Mouse (Mus musculus): ENCODE data around the gene St7l.
"Not testable (repeated sequence)": the region's sequence is repeated elsewhere in the genome, so short reads cannot be mapped to it uniquely, and the experiment has no call there.

The St7l gene

DNA sequence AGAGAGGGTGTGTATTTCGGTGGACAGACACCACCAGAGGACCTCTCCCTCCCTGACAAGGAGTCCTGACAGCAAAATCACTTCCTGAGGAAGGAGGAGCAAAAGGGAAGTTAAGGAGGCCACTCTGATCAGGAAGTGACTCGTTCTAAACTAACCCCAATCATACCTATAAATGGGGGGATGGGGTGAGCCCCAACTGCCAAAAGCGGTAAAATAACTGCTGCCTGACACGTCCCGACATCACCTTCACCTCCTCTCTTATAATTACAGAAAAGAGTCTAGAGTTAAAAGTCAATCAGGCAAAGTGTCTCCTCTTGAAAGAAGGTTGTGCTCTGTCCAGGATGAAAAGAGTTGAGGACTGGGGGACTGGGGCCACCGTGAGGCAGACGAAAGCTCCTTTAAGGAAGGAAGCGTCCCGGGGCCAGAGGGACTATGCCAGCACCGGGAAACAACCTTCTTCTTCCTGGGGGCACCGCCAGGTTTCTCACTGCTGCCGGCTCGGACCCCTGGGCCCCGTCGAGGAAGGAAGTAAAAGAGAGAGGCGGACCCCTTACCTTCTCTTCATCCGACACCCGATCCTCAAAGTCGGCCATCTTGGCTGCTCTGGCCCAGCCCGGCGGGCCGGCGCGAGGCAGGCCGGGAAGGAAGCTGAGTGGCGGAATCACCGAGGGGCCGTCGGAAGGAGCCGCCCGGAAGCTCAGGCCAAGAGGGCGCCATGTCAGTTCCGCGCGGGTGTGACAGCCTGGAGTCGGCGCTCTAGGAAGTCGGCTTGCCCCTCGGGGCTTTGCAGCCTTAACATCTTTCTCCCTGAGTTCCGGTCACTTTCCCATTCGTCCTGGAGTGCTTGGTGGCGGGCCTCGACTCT is at the start of gene St7l, which contains the start of gene Capza1:
TSS of gene St7l (plus strand) at position 220 of the 865 bp plus-strand sequence.
TSS of gene Capza1 (minus strand) at position 720 of the 865 bp plus-strand sequence.
- peak; percentile 92 for DNase-seq (ENCODE audit: low read depth, low spot score)

DNA sequence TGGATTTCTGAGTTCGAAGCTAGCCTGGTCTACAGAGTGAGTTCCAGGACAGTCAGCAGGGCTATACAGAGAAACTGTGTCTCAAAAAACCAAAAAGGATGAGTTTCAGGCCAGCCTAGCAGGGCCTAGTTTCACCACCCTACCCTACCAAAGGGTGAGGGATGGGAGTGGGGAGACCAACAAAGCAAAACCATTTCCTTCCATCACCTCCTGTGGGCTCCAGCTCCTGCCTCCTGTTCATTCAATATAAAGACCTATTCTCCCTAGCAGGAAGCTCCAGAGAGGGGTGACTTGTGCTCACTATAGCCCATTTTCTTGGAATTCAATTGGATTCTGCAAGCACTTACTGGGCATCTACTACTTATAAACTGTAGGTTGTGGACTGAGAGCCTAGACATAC is 49.1 kb upstream of the St7l start:
- DNase-seq (ENCODE audit: low read depth, low spot score) = no peak

DNA sequence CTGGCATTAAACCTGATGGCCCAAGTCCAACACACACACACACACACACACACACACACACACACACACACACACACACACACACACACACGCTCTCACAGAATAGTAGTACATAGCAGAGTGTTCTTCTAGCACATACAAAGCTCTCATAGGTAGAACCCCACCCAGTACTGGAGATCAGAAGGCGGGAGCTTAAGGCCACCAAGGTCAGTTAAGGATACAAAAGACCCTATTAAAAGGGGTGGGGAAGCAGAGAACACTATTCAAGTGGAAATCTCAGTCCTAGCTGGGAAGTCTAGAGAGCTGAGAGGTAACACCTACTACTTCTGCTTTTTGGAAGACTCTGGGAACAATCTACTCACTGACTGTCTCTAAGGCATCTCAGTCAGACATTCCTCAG is 48.5 kb upstream of the St7l start:
- no peak for DNase-seq (ENCODE audit: low read depth, low spot score)

DNA sequence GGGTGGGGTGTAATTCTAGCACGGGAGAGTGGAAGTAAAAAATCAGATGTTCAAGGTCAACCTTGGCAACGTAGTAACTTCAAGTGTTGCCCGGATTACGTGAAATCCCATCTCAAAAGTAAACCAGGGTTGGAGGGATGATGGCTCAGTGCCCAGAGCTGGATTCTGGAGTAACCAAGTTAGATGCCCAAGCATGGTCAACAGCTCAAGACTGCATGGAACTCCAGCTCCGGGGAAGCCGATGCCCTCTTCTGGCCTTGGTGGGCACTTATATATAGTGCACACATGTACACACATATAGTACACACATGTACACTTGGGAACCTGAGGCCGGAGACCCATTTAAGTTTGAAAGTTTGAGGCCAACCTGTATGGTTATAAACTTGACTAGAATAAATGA is 47.7 kb upstream of the St7l start:
- no peak for DNase-seq (ENCODE audit: low read depth, low spot score)

DNA sequence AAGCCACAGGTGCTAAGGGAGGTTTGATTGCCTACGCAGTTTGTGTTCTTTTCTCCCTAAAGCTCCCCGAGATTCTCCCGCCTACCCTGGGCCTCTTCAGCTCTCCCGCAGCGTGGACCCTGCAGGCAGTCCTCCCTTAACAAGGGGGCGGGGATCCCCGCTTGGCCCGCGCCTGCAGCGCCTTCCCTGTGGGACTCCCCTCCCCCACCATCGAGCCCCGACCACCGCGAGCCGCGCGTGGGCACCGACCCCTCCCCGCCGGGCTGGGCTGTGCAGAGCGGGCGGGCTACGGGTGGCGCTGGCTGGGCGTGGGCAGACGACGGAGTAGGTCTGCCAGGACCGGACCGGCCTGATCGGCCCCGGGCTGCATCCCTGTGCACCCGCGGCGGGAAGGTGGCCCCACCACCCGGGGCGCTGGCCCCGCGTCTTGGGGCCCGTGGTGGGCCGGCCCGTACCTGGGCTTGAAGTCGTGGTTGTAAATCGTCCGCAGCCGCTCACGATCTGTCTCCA is 46.3 kb upstream of the St7l start:
- peak; percentile 62 for DNase-seq (ENCODE audit: low read depth, low spot score)

DNA sequence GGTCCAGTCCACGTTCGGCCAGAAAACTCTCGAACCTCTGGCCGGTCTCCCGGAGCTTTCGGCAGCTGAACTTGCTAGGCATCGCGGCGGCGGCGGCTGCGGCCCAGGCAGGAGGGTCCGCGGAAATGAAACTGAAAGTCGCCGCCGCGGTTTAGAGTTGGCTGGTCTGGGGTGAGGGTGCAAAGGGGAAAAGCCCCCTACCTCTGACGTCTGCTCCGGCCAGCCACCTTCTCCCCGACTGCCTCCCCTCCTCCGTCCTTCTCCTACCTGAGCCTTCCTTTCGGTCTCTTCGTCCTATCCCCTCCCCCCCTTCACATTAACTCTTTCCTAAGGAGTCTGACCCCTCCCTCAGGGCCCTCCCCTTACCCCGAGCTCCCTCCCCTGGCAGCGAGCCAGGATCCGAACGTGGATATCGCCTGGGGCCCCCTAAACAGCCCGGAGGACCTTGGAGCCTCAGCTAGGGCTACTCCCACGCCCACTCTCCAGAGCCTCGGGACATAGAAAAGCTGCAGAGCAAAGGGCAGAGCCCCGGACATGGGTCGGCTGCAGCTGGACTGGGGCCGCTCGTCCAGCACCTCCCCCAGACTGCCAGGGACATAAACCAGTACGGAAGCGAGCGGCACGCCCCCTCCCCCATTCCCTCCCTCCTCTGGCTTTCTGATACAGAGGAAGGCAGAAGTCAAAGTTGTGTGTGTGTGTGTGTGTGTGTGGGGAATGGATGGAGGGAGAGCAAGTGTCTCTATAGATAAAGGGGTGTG is 45.6 kb upstream of the St7l start, which contains the start of gene Mov10:
TSS of gene Mov10 (minus strand) at position 573 of the 758 bp plus-strand sequence.
- DNase-seq (ENCODE audit: low read depth, low spot score) = peak; percentile 86

DNA sequence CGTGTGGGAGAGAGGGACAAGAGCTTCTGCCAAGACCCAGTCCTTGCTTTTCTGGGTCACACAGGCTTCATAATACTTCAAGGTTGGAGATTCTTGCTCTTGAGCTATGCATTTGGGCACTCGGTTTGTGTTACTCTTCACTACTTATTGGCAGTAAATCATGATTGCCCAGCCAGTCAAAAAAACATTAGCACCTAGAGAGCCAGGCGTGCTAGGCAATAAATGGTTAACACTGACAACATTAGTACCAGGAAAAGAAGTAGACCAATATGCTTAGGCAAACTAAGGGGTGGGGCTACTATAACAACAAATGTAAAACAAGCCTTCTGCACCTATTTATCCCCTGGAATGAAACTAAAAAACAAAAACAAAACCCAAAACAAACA is 45.1 kb upstream of the St7l start:
- DNase-seq (ENCODE audit: low read depth, low spot score) = no peak

DNA sequence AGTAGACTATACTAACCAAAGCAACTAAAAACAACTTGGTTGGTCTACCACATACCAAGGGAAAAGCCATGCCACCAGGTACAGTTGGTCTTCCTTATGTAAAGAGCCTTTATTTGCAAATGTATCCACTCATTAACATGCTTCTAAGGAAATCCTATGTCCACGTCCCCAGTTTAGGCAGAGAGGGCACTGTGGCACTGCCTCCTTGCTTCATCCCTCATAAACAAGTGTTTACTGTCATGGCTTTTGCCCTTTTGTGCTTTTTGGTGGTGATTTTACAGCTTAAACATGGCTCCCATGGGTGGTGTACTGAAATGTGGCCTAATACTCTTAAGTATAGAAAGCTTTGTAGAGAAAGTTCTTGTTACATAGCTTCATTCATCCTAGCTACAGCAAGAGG is 43.4 kb upstream of the St7l start:
- no peak for DNase-seq (ENCODE audit: low read depth, low spot score)

DNA sequence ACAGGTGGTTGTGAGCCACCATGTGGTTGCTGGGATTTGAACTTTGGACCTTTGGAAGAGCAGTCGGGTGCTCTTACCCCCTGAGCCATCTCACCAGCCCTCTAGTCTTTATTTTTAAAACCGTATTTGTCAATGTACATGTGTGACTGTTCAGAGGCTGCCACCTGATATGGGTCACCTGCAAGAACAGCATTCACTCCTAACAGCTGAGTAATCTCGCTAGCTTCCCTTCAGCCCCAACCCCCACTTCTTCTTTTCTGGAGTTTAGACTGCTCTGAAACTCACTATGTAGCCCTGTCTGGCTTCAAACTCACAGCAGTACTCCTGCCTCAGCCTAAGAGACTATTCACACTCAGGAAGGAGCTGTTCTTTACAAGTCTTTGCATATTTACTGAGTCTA is 41.4 kb upstream of the St7l start:
- DNase-seq (ENCODE audit: low read depth, low spot score) = peak; percentile 77

DNA sequence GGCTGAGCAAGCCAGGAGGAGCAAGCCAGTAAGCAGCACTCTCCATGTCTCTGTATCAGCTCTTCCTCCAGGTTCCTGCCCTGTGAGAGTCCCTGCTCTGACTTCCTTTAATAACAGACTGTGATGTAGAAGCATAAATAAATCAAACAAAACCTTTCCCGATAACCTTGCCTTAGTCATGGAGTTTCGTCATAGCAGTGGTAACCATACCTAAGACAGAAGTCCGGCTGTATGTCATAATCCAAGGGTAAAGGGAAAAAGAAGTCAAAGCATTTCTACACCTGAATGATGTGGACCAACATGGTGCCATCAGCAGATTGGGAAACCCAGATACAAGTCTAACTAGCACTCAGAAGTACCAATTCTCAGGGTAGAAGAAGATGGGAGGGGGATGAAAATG is 28.0 kb upstream of the St7l start:
- DNase-seq (ENCODE audit: low read depth, low spot score) = no peak

DNA sequence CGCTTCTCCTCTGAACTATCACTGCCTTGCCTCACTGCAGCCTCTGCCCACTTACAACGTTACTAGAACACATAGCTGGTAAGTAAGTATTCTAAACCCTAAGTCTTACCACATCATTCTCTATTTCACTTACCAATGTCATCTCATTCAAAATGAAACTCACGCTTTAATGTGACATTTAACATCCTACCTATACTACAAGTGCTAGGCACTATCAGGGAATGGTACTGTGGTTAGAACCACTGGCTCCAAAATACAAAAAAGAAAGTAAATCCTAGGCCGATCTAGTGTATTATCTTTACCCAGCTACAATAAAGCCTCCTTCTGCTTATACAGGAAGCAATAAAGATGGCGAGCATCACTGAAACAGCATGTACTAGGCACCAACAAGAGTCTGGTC is 22.8 kb upstream of the St7l start:
- no peak for DNase-seq (ENCODE audit: low read depth, low spot score)

DNA sequence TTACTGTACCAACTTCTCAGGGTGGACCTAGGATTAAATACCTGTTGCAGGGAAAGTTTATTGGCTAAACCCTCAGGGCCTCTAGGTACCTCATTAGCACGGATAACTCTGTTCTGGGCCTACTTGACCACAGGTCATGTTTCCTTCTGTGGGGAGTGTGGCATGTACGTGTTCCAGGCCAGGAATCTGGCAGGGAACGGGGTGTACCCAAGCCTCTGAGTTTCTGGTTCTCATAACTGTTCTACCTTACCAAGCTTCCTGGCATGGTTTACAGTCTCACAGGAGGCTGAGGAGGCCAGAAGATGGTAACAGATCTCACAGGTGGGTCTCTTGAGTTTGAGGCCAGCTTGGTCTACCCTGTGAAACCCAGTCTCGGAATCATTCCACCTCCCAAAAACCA is 17.2 kb upstream of the St7l start:
- no peak for DNase-seq (ENCODE audit: low read depth, low spot score)

DNA sequence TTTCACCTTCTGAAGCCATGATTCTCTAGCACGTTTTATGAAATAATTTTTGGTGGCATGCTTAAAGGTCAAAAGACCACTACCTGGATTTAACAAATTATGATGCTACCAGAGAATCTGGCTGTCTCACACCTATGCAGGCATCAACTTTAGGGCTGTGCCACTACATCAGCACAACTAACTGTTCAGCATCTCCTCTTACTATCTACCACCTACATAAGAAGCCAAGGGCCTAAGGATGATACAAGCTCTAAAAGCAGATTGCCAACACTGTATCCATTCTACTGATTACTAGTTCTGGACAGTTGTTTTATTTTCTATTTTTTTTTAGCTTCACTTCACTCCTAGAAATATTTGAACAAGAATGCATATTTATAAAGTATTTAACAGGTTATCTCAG is 9.3 kb upstream of the St7l start:
- DNase-seq (ENCODE audit: low read depth, low spot score) = no peak

DNA sequence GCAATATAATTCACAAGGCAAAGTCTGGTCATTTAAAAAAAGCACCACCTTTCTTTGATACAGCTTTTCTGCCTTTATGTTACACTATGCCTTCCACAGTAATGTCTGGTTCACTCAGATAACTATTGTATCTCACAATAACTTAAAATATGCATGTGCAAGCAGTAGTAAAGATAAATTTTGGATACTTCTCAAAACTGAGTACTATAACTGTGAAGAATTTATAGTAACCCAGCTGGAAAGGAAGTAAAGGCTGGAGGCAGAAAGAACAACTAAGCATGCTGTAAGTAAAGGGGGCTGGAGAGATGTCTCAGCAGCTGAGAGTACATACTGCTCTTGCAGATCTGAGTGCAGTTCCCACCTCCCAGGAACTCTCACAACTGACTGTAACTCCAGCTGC is 8.9 kb upstream of the St7l start:
- no peak for DNase-seq (ENCODE audit: low read depth, low spot score)

DNA sequence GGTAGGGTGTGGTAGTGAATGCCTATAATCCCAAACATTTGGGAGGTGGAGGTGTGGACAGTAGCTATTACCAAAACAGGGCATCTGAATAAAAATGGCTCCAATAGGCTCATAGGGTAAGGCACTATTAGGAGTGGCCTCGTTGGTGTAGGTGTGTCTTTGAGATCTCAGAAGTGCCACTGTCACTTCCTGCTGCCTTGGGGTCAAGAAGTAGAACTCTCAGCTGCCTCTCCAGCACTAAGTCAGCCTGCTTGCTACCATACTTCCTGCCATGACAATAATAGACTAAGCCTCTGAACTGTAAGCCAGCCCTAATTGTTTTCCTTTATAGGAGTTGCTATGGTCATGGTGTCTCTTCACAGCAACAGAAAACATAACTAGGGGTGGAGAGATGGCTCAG is 7.7 kb upstream of the St7l start:
- DNase-seq (ENCODE audit: low read depth, low spot score) = peak; percentile 48

DNA sequence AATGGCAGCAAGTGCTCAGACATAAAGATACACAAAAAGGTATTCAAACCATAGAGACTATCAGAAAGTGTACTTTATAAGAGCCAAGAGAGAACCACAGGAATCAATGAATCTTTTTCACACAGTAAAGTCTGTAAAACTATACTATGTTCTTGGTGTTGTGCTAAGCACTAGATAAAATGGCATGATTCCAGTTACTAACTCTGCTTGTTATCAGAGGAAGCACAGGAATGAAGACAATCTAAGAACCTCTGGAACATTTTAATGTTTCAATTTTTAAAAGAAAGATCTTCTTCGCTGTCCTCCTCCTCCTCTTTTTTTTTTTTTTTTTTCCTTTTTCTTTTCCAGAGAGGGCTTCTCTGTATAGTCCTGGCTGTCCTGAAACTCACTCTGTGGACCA is 5.2 kb upstream of the St7l start:
- no peak for DNase-seq (ENCODE audit: low read depth, low spot score)

DNA sequence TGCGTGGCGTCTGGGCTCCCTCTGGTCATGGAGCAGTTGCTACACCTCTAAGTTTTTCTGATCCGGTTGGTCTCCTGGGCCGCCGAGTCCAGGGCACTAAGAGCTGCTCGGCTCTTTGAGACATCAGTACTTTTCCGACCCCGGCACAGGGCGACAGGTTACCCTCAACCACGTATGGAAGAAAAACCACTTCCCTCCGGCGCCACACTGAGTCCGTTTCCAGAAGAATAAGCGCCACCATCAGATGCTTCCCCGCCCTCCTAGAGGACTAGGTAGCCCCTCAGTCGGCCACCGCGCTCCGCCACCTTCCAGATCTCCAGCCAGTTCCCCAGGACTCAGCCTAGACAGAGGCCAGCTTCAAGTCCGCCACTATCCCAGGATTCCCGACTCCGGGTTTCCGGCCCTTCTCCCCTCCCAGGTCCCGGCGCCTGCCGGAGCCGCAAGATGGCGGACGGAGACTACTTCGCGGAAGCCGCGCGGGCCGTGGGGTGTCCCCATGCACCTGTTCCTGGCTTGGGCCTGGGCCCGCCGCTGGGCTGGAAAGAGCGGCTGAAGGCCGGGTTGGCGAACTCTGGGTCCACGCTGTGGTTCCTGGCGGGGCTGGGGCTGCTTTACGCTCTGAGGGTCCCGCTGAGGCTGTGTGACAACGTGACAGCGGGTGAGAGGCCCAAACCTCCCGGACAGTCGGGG is 991 bp downstream of the St7l start:
- peak; percentile 89 for DNase-seq (ENCODE audit: low read depth, low spot score)

DNA sequence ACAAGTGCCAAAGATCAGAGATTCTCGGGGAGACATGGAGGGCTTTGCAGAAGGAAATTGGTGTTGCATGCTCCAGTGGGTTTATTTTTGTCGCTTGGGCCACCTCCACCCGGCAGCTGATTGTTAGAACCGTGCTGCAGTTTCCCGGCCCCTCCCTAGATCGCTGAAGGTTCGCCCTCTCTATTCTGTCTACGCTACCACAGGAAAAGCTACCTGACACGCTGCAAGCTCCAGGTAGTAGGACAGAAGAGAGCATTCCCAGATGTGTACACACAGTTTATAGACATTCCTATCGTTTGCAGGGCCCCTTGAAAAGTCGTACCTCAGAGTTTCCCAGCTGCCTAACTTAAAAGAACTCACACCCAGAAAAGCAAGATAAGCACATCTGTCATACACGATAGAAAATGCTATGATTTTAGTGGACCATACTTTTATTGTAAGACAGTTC is 1.6 kb downstream of the St7l start:
- no peak for DNase-seq (ENCODE audit: low read depth, low spot score)

DNA sequence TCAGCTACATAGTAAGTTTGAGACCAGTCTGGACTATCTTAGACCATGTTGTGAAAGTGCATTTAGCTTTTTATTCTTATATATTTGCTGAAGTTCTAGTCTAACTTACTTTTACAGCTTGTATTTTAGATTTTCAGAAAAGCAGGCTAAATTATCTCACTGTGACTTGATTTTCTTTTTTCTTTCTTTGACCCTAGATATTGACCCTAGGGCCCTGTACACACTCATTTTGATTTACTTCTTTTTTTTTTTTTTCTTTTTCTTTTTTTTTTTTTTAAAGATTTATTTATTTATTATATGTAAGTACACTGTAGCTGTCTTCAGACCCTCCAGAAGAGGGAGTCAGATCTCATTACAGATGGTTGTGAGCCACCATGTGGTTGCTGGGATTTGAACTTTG is 2.9 kb downstream of the St7l start:
- not testable (repeated sequence) for DNase-seq (ENCODE audit: low read depth, low spot score)

DNA sequence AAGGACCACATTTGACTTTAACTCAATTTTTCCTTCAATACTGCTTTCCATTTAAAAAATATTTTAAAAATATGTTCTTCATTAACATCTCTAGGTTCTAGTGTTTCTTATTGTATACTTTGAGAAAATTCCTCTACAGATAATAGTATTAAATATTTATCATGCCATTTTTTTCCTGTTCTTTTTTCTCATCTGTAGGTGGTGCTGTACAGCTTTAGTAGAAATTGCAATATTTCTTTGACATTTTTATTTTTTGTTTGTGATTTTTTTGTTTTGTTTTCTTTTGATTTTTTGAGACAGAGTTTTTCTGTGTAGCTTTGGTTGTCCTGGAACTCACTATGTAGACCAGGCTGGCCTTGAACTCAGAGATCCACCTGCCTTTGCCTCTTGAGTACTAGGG is 5.8 kb downstream of the St7l start:
- DNase-seq (ENCODE audit: low read depth, low spot score) = no peak

DNA sequence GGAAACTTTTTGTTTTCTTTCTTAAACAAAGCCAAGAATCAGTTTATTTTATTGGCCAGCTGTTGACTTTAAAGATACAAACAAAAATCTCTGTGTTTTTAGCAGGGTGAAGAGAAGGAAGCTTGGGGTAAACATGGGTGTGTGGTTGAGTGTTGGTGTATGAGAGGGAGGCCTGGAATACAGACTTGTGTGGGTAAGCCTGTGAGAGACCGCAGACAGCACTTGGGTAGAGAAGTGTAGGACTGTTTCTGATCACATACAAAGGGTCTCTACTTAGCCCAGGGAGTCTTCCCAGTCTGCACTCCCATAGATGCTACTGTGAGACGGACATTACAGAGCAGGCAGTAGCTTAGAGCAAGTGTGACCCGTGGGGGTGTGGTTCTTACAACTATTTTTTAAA is 24.8 kb downstream of the St7l start:
- DNase-seq (ENCODE audit: low read depth, low spot score) = no peak

DNA sequence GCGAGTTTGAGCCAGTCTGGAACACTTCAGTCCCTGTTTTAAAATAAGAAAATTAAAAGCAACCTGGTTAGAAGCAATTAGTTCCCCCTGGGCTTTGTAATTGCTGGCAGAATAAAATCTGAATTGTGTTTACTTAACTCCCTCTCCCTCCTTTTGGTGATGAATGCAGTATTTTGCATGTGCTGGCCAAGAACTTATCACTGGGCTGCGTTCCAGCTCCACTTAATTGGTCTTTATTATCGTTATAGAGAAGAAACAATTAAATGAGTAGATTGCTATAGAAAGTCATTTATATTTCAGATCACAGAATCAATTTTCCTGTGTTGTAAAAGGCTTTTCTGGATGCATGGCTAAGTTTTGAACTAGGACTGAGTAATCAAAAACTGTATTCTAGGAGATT is 32.3 kb downstream of the St7l start:
- no peak for DNase-seq (ENCODE audit: low read depth, low spot score)

Data from A20 (cell line).